Mouse (Mus musculus) ES-E14 (cell line): Measurements from ENCODE around the gene Ctnnbl1. TPM values are rescaled to one million over a fixed set of nuclear protein-coding genes. Genes with fewer than 3 reads are reported as not detected.

Experiments
- DNase-seq: peaks from one replicate; pipeline ENCODE4 v3.0.0-alpha.2; 2013; ENCODE audit warnings: low read depth, low spot score
- H3K27ac ChIP-seq: 2 replicates; pipeline ENCODE4 v1.5.1; 2012; ENCODE audit warnings: low read depth, mild to moderate bottlenecking, low read length, moderate library complexity, mixed read lengths; ENCODE audit not compliant: poor library complexity, insufficient read depth, severe bottlenecking
- H3K36me3 ChIP-seq: 2 replicates; pipeline ENCODE4 v1.6.1; 2012; ENCODE audit warnings: mild to moderate bottlenecking, low read length, moderate library complexity, mixed read lengths; ENCODE audit not compliant: control insufficient read depth, poor library complexity, insufficient read depth, severe bottlenecking
- H3K4me1 ChIP-seq, 2 experiments: fragments of 150-350 bp in 1 of 2; sonication (generic) in 1 of 2; 2 replicates each; pipeline ENCODE4 v1.6.1; 2012; ENCODE audit warnings: low read length in 2 of 2, mild to moderate bottlenecking in 1 of 2, mixed read lengths in 1 of 2; ENCODE audit not compliant: control insufficient read depth in 2 of 2, insufficient read depth in 2 of 2, poor library complexity in 1 of 2
- H3K4me3 ChIP-seq, 2 experiments: fragments of 150-350 bp in 1 of 2; sonication (generic) in 1 of 2; 2 replicates each; pipeline ENCODE4 v1.5.1; 2012; ENCODE audit warnings: low read length in 2 of 2, low read depth in 1 of 2, mild to moderate bottlenecking in 1 of 2, mixed read lengths in 1 of 2; ENCODE audit not compliant: insufficient read depth in 1 of 2, poor library complexity in 1 of 2, severe bottlenecking in 1 of 2
- H3K9ac ChIP-seq: 2 replicates; pipeline ENCODE4 v1.6.1; 2012; ENCODE audit warnings: low read depth, mild to moderate bottlenecking, low read length, mixed read lengths; ENCODE audit not compliant: poor library complexity, insufficient read depth, severe bottlenecking
- H3K9me3 ChIP-seq: fragments of 150-350 bp; sonication (generic); 2 replicates; pipeline ENCODE4 v1.6.1; 2012; ENCODE audit warnings: low read depth, mild to moderate bottlenecking, low read length; ENCODE audit not compliant: control insufficient read depth, insufficient read depth
- CHD2 ChIP-seq: IDR thresholded peaks from 2 replicates; pipeline ENCODE4 v1.6.1; 2014; ENCODE audit warnings: mild to moderate bottlenecking, low read depth, low read length, inconsistent platforms
- HCFC1 ChIP-seq: IDR thresholded peaks from 2 replicates; pipeline ENCODE4 v1.6.1; 2012; ENCODE audit warnings: low read length, inconsistent platforms, borderline replicate concordance; ENCODE audit not compliant: insufficient read depth
- MAFK ChIP-seq: IDR thresholded peaks from 2 replicates; pipeline ENCODE4 v1.6.1; 2014; ENCODE audit warnings: mild to moderate bottlenecking, low read depth, low read length, inconsistent platforms; ENCODE audit not compliant: insufficient read depth
- ZC3H11A ChIP-seq: IDR thresholded peaks from 2 replicates; pipeline ENCODE4 v1.6.1; 2012; ENCODE audit warnings: low read depth, mild to moderate bottlenecking, inconsistent platforms, low read length, borderline replicate concordance
- ZNF384 ChIP-seq: IDR thresholded peaks from 2 replicates; pipeline ENCODE4 v1.6.1; 2012; ENCODE audit warnings: low read depth, low read length, inconsistent platforms
- in situ Hi-C, 2 experiments: fragments of 600-800 bp; cut with MboI; formaldehyde crosslinking; loops; one replicate each; pipeline ENCODE4 v1.15.1; 2025; ENCODE audit warnings: low sequenced_read_pairs in 2 of 2, inconsistent platforms in 1 of 2; ENCODE audit not compliant: unreplicated experiment in 2 of 2
- total RNA-seq: library from RNA; depleted of rRNA; stranded (reverse); fragments of 300-350 nt; gene quantifications from 2 replicates; pipeline ENCODE4 v1.2.3, GENCODE M21; 2012

Ctnnbl1 gene
- total RNA-seq, 1 experiment: 63.9 TPM

DNA sequence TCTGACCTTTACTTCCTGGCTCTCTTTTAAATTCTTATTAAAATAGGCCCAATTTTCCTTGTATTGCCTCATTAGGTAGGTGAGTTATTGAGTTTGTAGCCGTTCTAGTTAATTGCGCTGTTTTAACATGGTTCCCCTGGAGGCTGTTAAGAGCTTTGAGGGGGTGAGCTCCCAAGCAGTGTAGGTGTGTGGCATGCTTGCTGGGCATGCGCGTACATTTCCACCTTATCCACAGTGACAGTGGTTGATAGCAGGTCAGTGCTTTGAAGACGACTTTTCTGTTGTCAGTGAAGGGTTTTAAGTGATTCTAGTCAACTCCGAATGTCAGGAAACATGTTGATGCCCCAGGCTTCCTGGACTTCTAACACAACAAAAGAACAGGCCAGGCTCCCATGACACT lies 103.9 kb downstream of the Ctnnbl1 start:
- in situ Hi-C loops: no loop called here
- TF ChIP-seq CHD2: no peak; the same call in 1 of the 2 replicates
- TF ChIP-seq ZC3H11A: no peak
- TF ChIP-seq HCFC1: no peak
- no peak for TF ChIP-seq MAFK
- no peak for TF ChIP-seq ZNF384
- H3K27ac ChIP-seq: peak overlapping the region; percentile 92

GRCm38 (mm10) chr2:157844746-157845145 lies 107.5 kb downstream of the Ctnnbl1 start:
- in situ Hi-C loops: no loop called here
- H3K36me3 ChIP-seq: no peaks in the 10 kb centered on the region
- no peak overlapping the region for H3K9ac ChIP-seq
- peak overlapping the region; percentile 7; the same call in 1 of the 2 replicates for H3K27ac ChIP-seq
- TF ChIP-seq HCFC1 (no peak), MAFK (no peak), ZC3H11A (no peak), CHD2 (no peak), ZNF384 (no peak)
- H3K9me3 ChIP-seq: no peaks in the 10 kb centered on the region
- H3K4me3 ChIP-seq: no peak overlapping the region
- H3K4me1 ChIP-seq: peaks cover 20 to 28% of the 10 kb centered on the region in 2 experiments
- DNase-seq: peak; percentile 27

More for the DNA sequence above, 103.9 kb downstream of the Ctnnbl1 start:
- Histone ChIP-seq H3K9me3 (no peaks in the 10 kb centered on the region), H3K9ac (peak overlapping the region; percentile 20; the same call in 1 of the 2 replicates), H3K36me3 (peaks cover 4% of the 10 kb centered on the region; the same call in 1 of the 2 replicates), H3K4me3 (peak overlapping the region in 1 of 2 experiments; percentile 32; a peak in 2 of 4 replicates), H3K4me1 (peaks cover 23 to 35% of the 10 kb centered on the region in 2 experiments)
- DNase-seq: peak; percentile 48

- Histone ChIP-seq H3K36me3 (no peaks in the 10 kb centered on the region), H3K4me1 (peaks cover 13 to 24% of the 10 kb centered on the region in 2 experiments; a peak in 3 of 4 replicates), H3K27ac (no peak overlapping the region; the same call in 1 of the 2 replicates), H3K4me3 (no peak overlapping the region), H3K9ac (no peak overlapping the region), H3K9me3 (no peaks in the 10 kb centered on the region)
- TF ChIP-seq HCFC1 (no peak), ZC3H11A (no peak), ZNF384 (no peak), MAFK (no peak), CHD2 (no peak)
- in situ Hi-C loops: no loop called here
- no peak for DNase-seq
These were observed 108.6 kb downstream of the Ctnnbl1 start for GRCm38 (mm10) chr2:157845831-157846230.

DNA sequence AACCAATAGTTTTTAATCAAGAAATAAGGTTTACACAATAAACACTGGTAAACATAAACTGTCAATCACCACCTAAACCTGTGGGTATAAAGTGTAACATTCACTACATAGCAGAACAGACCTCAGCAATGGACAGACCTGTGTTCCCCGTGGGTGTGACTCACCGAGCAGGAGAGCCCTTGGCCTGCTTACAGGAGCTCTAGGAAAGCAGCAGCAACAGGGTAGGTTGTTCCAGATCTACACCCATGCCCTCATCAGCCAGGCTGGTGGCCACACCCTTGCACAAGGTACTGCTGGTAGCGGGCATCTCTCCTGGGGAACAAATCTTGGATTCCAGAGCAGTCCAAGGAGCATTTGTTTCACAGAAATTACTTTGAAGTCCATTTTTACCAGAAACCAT lies 115.9 kb downstream of the Ctnnbl1 start:
- Histone ChIP-seq H3K4me1 (peaks cover 4 to 12% of the 10 kb centered on the region in 2 experiments; a peak in 3 of 4 replicates), H3K27ac (no peak overlapping the region), H3K9me3 (no peaks in the 10 kb centered on the region), H3K9ac (no peak overlapping the region), H3K36me3 (no peaks in the 10 kb centered on the region), H3K4me3 (no peak overlapping the region)
- no peak for TF ChIP-seq MAFK
- no peak for TF ChIP-seq ZC3H11A
- TF ChIP-seq HCFC1: no peak
- TF ChIP-seq ZNF384: no peak
- DNase-seq: no peak
- in situ Hi-C loops: no loop called here

DNA sequence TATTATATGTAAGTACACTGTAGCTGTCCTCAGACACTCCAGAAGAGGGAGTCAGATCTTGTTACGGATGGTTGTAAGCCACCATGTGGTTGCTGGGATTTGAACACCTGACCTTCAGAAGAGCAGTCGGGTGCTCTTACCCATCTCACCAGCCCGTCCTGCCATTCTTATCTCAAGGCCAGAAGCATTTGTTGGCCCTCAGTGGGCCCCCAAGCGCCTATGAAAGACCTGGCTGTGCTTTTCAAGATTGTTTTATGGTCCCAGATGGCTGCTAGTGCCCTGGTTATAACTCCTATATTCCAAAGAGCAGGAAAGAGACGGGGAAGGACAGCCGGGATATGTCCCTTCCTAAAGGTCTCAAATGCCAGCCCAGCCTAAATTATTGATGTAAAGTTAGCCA lies 118.6 kb downstream of the Ctnnbl1 start:
- Histone ChIP-seq H3K9me3 (no peaks in the 10 kb centered on the region), H3K4me3 (no peak overlapping the region), H3K4me1 (peaks cover 0 to 9% of the 10 kb centered on the region in 2 experiments; a peak in 3 of 4 replicates), H3K9ac (no peak overlapping the region), H3K27ac (no peak overlapping the region), H3K36me3 (no peaks in the 10 kb centered on the region)
- TF ChIP-seq ZC3H11A: no peak
- no peak for TF ChIP-seq MAFK
- TF ChIP-seq ZNF384: no peak; the same call in 1 of the 2 replicates
- TF ChIP-seq HCFC1: no peak
- TF ChIP-seq CHD2: no peak
- in situ Hi-C loops: no loop called here
- DNase-seq: no peak
